Mouse (Mus musculus): ENCODE results near the gene Scly. TPM values are rescaled to one million over a fixed set of nuclear protein-coding genes. Genes with fewer than 3 reads are reported as not detected.

Gene Scly
- 31.4 and 32.7 TPM in 2 replicates for polyA plus RNA-seq (2012)

DNA sequence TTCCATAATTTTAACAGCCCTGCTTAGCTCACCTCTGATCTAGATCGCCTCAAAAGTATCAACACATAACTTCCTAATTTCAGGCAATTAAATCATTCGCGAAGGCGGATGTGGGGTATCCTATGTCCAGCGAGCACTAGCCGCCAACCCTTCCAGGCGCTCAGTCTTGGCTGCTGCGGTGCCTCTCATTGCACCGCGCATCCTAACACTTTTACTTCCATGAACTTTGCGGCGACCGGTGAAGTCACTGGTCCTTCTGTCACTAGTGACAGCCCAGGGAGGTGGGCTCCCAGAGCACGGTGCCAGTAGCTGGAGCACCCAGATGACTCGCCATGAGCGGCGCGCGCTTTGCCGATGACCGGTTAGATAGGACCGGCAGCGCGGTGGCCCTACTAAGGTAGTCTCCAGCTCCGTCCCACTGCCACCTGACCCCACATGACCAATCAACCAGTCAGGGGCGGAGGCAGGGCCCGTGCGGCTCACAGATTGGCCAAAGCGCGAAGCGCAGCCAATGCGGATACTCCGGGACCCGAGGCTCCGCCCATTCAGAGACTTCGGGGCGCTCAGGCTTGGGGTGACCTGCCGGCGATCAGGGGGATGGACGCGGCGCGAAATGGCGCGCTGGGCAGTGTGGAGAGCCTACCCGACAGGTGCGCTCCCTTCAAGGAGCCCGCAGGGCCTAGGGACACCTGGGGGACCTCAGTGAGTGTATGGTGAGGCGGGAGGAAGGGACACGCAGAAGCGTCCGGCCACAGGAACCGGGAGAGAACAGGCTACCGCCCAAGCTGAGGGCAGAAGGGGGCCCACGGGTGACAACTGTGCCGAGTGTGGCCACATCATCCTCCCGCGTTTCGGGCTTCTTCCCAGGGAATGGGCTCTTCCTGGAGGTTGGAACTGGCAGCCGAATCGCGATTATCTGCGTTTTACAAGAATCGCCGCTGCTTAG, at the start of gene Scly:
Scly (plus strand) TSS at position 540 of the 946 bp plus-strand sequence.

DNA sequence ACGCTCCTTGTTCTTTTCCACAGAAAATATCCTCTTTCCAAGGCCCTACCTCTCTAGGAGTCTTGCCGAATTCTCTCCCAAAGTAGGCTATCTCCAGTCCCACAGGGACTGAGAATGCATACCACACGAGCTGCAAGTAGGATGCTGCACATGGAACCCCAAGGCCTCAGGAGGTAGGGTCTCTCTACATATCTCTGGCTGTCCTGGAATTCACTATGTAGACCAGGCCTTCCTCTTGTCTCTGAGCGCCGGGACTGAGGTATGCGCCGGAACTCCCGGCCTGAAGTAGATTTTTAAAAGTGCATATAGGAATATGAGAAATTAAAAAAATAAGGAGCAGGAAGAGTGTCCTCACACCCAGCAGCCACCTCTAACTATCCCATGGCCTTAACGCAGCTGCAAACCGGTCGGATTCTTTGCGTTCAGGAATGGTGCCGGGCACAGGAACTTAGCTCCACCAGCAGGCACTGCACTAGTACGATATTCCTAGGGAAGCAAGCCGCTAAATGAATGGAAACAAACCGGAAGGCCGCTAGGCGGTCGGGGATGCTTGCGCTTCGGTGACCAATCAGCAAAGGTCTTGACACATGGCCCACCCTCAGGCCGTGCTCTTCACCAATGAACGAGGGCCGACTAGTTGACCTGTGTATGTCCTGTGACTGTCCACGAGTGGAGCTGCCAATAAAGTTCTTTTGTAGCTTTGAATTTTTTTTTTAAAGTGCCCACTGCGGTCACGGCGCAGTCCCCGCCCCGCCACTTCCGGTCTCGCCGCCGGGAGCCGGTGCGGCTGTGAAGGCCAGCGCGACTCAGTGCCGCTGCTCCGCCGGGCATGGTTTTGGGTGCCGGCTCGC, 48.3 kb upstream of the Scly start, which contains the start of gene Ube2f:
Ube2f (plus strand) TSS at position 741 of the 851 bp plus-strand sequence.

DNA sequence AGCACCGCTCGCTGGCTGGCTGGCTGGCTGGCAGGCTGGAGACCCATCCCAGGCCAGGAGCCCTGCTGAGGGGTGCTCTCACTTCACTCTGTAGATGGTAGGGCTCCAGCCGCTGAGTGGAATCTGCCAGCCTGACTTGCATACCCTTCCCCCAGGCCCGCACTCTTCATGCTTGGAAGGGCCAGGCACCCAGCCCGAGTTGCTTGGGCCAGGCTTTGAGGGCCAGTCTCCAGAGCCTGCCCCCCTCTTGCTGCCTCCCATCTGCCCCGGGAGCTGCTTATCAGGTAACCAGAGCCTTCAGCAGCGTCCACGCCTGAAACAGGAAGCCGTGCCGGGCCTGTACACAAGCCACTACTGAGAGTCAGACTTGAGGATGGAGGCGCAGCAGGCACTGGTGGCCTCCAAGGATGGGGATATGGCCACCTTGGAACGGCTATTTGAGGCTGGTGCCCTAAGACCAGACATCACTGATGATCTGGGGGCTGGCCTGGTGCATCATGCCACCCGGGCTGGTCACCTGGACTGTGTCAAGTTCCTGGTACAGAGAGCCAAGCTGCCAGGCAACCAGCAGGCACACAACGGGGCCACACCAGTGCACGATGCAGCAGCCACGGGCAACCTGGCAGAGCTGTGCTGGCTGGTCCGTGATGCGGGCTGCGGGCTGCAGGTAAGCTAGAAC, 23.8 kb downstream of the Scly start, which contains the start of gene Espnl:
Espnl (plus strand) TSS at position 316 of the 679 bp plus-strand sequence.

DNA sequence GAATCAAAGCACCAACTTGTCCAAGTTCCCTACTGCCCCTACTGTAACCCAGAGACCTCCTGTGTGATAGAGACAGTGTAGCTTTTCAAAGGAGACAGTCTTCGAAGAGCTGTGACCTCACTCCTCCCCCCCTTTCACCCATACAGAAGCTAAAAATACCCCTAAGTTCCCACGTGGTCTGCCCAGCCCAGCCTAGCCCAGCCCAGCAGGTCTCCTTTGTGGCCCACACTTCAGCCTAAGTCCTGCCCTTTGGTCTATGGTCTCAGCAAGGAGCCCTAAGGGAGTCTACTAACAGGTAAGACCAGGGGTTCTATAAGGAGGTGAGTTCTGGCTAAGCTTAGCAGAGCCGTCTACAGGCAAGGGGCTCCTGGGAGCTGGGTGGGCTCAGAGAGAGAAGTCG, 52.7 kb downstream of the Scly start, which contains the start of gene Klhl30:
Klhl30 (plus strand) TSS at position 176 of the 400 bp plus-strand sequence.

DNA sequence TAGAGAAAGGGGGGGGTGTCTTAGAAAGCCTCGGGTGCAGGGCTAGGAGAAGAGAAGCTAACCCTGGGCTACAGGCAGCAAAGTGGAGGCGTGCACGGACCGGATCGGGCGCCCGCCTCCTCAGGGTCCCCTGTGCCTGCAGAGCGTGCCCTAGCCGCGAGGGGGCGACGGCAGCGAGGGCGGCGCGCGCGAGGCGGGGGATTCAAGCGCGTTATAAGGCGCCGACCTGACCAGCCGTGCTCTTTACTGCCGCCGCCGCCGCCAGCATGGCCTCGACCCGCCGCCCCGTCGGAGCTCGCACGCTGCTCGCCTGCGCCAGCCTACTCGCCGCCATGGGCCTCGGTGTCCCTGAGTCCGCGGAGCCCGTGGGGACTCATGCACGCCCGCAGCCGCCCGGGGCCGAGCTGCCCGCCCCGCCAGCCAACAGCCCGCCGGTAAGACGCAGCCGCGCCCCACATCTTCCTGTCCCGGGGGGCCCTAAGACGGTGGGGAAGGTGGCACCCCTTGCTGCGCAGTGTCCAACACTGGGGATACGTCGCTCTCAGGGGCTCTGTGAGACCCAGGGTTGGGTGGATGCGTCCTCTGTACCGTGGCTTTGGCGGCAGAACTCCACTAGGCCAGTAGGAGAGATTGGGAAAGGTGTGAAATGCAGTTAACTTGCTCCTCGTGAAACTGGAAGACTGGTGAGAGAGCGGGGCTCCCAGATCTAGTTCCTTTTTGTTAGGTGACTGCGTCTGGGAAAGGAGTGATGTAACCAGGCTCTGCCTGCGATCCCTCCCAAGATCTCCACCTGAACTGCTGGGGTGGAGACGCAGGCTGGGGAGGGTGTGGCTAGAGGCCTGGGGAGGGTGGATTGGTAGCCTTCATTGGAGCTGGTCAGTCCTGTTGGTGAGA, 68.3 kb downstream of the Scly start, which contains the start of gene Erfe:
Erfe (plus strand) TSS at position 216 of the 894 bp plus-strand sequence.

Other genes with a start within 250 kb of the Scly start
- gene Rbm44, start 153.2 kb upstream of the Scly start, polyA plus RNA-seq (2012): 0.06 and 0.10 TPM in 2 replicates
- 239 and 288 TPM in 2 replicates for gene Ramp1, start 118.5 kb upstream of the Scly start, polyA plus RNA-seq (2012)
- 17.9 and 18.6 TPM in 2 replicates for gene Ube2f, start 48.0 kb upstream of the Scly start, polyA plus RNA-seq (2012)
- gene Espnl, start 23.7 kb downstream of the Scly start, polyA plus RNA-seq (2012): 0.40 and 0.55 TPM in 2 replicates
- 0.03 and 0.13 TPM in 2 replicates for gene Klhl30, start 52.7 kb downstream of the Scly start, polyA plus RNA-seq (2012)
- gene Erfe, start 68.1 kb downstream of the Scly start, polyA plus RNA-seq (2012): 0.57 and 0.86 TPM in 2 replicates
- 62.2 and 78.0 TPM in 2 replicates for gene Ilkap, start 100.5 kb downstream of the Scly start, polyA plus RNA-seq (2012)
- gene Hes6, start 115.7 kb downstream of the Scly start, polyA plus RNA-seq (2012): 105 and 109 TPM in 2 replicates
- gene Per2, start 161.0 kb downstream of the Scly start, polyA plus RNA-seq (2012): 12.3 and 25.1 TPM in 2 replicates
- gene Traf3ip1, start 196.3 kb downstream of the Scly start, polyA plus RNA-seq (2012): 5.0 and 7.9 TPM in 2 replicates
- 9.8 and 15.8 TPM in 2 replicates for gene Asb1, start 242.2 kb downstream of the Scly start, polyA plus RNA-seq (2012)